In genomic region chr11:117048911-117049310, GRCm38 (mm10) we compare ENCODE assay signal across 16 mouse cellular contexts.
DNase-seq lines count a peak whose midpoint lies in the region; ATAC-seq and TF ChIP-seq lines count a peak whose summit lies in the region.
"Had no signal": no experiment of that assay in that cellular context is flagged by ENCODE, and none has a peak within 500 bp of the region (broad histone marks: within the 10 kb centered on the region; RNA-seq: fewer than 3 reads in every experiment).

No protein-coding gene starts in this region.

- H3K9ac ChIP-seq in midbrain, postnatal 0 days (replicated peaks; ENCODE audit: low read length, poor library complexity, severe bottlenecking): no peak overlapping the region
- H3K9ac ChIP-seq in midbrain, embryonic 11.5 days (ENCODE audit: low read length): no peak overlapping the region
- H3K9ac ChIP-seq: embryonic facial prominence, embryonic 15.5 days; midbrain, embryonic 12.5 days; stomach, embryonic 15.5 days had no signal

- no peaks in the 10 kb centered on the region for H3K27me3 ChIP-seq in kidney, adult 2 months (replicated peaks; ENCODE audit: control insufficient read depth, insufficient read depth, low read length)
- H3K27me3 ChIP-seq in midbrain, postnatal 0 days (ENCODE audit: insufficient read depth, low read length): no peaks in the 10 kb centered on the region
- H3K27me3 ChIP-seq in midbrain, embryonic 11.5 days (ENCODE audit: control insufficient read depth, insufficient read depth, low read length): no peaks in the 10 kb centered on the region
- H3K27me3 ChIP-seq in small intestine, adult 2 months (ENCODE audit: control insufficient read depth, insufficient read depth, low read length): no peaks in the 10 kb centered on the region
- H3K27me3 ChIP-seq: embryonic facial prominence, embryonic 15.5 days; midbrain, embryonic 12.5 days; stomach, embryonic 15.5 days had no signal

- ATAC-seq in CD4-positive, CD25-positive, alpha-beta regulatory T cell, adult 4 months: no peak
- no peak for ATAC-seq in midbrain, postnatal 0 days (ENCODE audit: low FRiP score)
- ATAC-seq in midbrain, embryonic 11.5 days (ENCODE audit: low FRiP score): no peak
- ATAC-seq: activated CD4-positive, CD25-positive, alpha-beta regulatory T cell, adult 4 months had no signal

- H3K36me3 ChIP-seq in kidney, adult 2 months (ENCODE audit: control insufficient read depth, insufficient read depth, low read length): no peaks in the 10 kb centered on the region
- H3K36me3 ChIP-seq in midbrain, postnatal 0 days (ENCODE audit: insufficient read depth, low read length): no peaks in the 10 kb centered on the region
- no peaks in the 10 kb centered on the region for H3K36me3 ChIP-seq in midbrain, embryonic 11.5 days (ENCODE audit: control insufficient read depth, insufficient read depth, low read length)
- no peaks in the 10 kb centered on the region for H3K36me3 ChIP-seq in small intestine, adult 2 months (ENCODE audit: control insufficient read depth, insufficient read depth, low read length)
- H3K36me3 ChIP-seq: embryonic facial prominence, embryonic 15.5 days; G1E; midbrain, embryonic 12.5 days; stomach, embryonic 15.5 days had no signal

- 84% methylated on average over 3 of the region's 3 CpGs for WGBS in kidney, adult 2 months
- WGBS in midbrain, postnatal 0 days: 83% methylated on average over 3 of the region's 3 CpGs
- WGBS in midbrain, embryonic 11.5 days: 83% methylated on average over 3 of the region's 3 CpGs
- WGBS in small intestine, adult 2 months: 82% methylated on average over 3 of the region's 3 CpGs

- no peak overlapping the region for H3K4me3 ChIP-seq in kidney, adult 2 months (ENCODE audit: insufficient read depth, low read depth, low read length)
- no peak overlapping the region for H3K4me3 ChIP-seq in midbrain, postnatal 0 days (ENCODE audit: low read depth, low read length)
- H3K4me3 ChIP-seq in midbrain, embryonic 11.5 days (ENCODE audit: low read depth, low read length): no peak overlapping the region
- H3K4me3 ChIP-seq in small intestine, adult 2 months (ENCODE audit: low read depth, low read length): no peak overlapping the region
- H3K4me3 ChIP-seq: embryonic facial prominence, embryonic 15.5 days; midbrain, embryonic 12.5 days; stomach, embryonic 15.5 days had no signal

- no peak overlapping the region for H3K4me2 ChIP-seq in midbrain, postnatal 0 days (ENCODE audit: low read depth, low read length, poor library complexity, severe bottlenecking)
- no peak overlapping the region for H3K4me2 ChIP-seq in midbrain, embryonic 11.5 days
- H3K4me2 ChIP-seq: embryonic facial prominence, embryonic 15.5 days; midbrain, embryonic 12.5 days; stomach, embryonic 15.5 days had no signal

- TF ChIP-seq CTCF in kidney, adult 2 months (conservative IDR thresholded peaks at IDR 0.05; ENCODE audit: insufficient read depth, insufficient read length, low read depth, low read length): 0 out of 2 replicates have a peak, but pooled peaks have one; percentile 25
- TF ChIP-seq CTCF in midbrain, postnatal 0 days (IDR thresholded peaks at IDR 0.05): peak; percentile 64
- peak; percentile 27; the same call in 1 of the 2 replicates for TF ChIP-seq CTCF in small intestine, adult 2 months (IDR thresholded peaks at IDR 0.05; ENCODE audit: extremely low read depth, insufficient read length, insufficient replicate concordance, low read depth, low read length)

- H3K4me1 ChIP-seq in kidney, adult 2 months (ENCODE audit: control insufficient read depth, insufficient read depth, low read length): no peaks in the 10 kb centered on the region
- no peaks in the 10 kb centered on the region for H3K4me1 ChIP-seq in midbrain, postnatal 0 days (ENCODE audit: insufficient read depth, low read length)
- H3K4me1 ChIP-seq in midbrain, embryonic 11.5 days (ENCODE audit: control insufficient read depth, insufficient read depth, low read length): no peaks in the 10 kb centered on the region
- H3K4me1 ChIP-seq in small intestine, adult 2 months (ENCODE audit: control insufficient read depth, insufficient read depth, insufficient read length, low read length): no peaks in the 10 kb centered on the region

- no peak overlapping the region for H3K27ac ChIP-seq in kidney, adult 2 months (ENCODE audit: insufficient read depth, low read depth, low read length)
- no peak overlapping the region for H3K27ac ChIP-seq in midbrain, postnatal 0 days (ENCODE audit: low read depth, low read length)
- H3K27ac ChIP-seq in midbrain, embryonic 11.5 days (ENCODE audit: low read depth, low read length): no peak overlapping the region
- H3K27ac ChIP-seq in small intestine, adult 2 months (ENCODE audit: insufficient read depth, low read depth, low read length): no peak overlapping the region
- H3K27ac ChIP-seq: embryonic facial prominence, embryonic 15.5 days; stomach, embryonic 15.5 days had no signal

- no peak for TF ChIP-seq POLR2A in kidney, adult 2 months (IDR thresholded peaks at IDR 0.05; ENCODE audit: low read depth, low read length)
- no peak for TF ChIP-seq POLR2A in small intestine, adult 2 months (IDR thresholded peaks at IDR 0.05; ENCODE audit: low read depth, low read length)

- no peaks in the 10 kb centered on the region for H3K9me3 ChIP-seq in midbrain, postnatal 0 days (ENCODE audit: low read length)
- H3K9me3 ChIP-seq in midbrain, embryonic 11.5 days (ENCODE audit: control insufficient read depth, low read length): no peaks in the 10 kb centered on the region
- H3K9me3 ChIP-seq: embryonic facial prominence, embryonic 15.5 days; stomach, embryonic 15.5 days had no signal

- peak; percentile 30 for DNase-seq in CD4-positive, CD25-positive, alpha-beta regulatory T cell, adult 2 months (ENCODE audit: low read depth, low spot score)
- DNase-seq in kidney, adult 2 months: no peak
- DNase-seq in kidney, postnatal 36 days: no peak
- no peak for DNase-seq in midbrain, postnatal 0 days (ENCODE audit: low spot score)
- DNase-seq in midbrain, embryonic 11.5 days (ENCODE audit: low spot score, missing footprints): no peak
- no peak for DNase-seq in retina, embryonic 14.5 days (ENCODE audit: low spot score)
- DNase-seq: cerebellum, adult 11-12 months; heart, postnatal 14 days; kidney, postnatal 10 days had no signal
